Mouse (Mus musculus): ENCODE data around the gene Nop9. TPM values are rescaled to one million over a fixed set of nuclear protein-coding genes. Genes with fewer than 3 reads are reported as not detected.

Gene Nop9
- 10 to 100 TPM; 12.1 to 13.9 TPM for total RNA-seq (2021)
- long read RNA-seq, experiment 1, transcript Nop9-201 (10 exons, 3,694 nt) = major isoform, 43 of 46 reads
- long read RNA-seq, experiment 1, partial matches to known transcripts = 3 of 46 reads
- long read RNA-seq, experiment 1, other reads (novel, unspliced or antisense) = 0 of 46 reads
- long read RNA-seq, experiment 2, transcript Nop9-201 (10 exons, 3,694 nt) = major isoform, 45 of 46 reads
- long read RNA-seq, experiment 2, partial matches to known transcripts = 0 of 46 reads
- long read RNA-seq, experiment 2, other reads (novel, unspliced or antisense) = 1 of 46 reads

- intact Hi-C loops (cut with DNase I; ENCODE audit: low total_unique reads) = loop anchor here (10.0 kb wide), 1 partner anchor 251 kb away; the partner anchor contains the start of gene Carmil3
These were observed at the start of gene Nop9, which contains the start of gene Dhrs1 for GRCm38 (mm10) chr14:55745180-55745860. TSS of gene Nop9 (plus strand) at chr14:55745693. TSS of gene Dhrs1 (minus strand) at chr14:55745690.

DNA sequence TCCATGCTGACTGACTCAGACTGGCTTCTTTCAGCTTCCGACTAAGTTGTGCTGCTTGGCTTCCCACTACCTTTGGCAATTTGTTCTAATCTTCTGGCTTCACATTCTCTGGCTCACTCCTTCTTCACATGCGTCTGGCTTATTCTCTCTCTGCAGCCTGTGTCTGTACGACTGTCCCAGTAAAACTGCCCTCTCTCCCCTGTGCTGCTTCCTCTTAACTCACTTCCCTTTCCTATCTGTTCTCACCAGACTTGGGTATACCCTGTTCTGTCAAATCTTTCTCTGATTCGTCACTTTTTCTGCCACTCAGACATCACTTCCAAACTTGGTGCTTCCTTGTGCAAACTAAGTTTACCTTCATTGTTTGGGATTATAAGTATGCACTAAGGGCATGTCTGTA, 48.3 kb upstream of the Nop9 start:
- no peak for DNase-seq
- intact Hi-C loops (cut with DNase I; ENCODE audit: low total_unique reads) = no loop called here

More at GRCm38 (mm10) chr14:55745180-55745860, at the start of gene Nop9, which contains the start of gene Dhrs1:
- peak; percentile 89 for DNase-seq

DNA sequence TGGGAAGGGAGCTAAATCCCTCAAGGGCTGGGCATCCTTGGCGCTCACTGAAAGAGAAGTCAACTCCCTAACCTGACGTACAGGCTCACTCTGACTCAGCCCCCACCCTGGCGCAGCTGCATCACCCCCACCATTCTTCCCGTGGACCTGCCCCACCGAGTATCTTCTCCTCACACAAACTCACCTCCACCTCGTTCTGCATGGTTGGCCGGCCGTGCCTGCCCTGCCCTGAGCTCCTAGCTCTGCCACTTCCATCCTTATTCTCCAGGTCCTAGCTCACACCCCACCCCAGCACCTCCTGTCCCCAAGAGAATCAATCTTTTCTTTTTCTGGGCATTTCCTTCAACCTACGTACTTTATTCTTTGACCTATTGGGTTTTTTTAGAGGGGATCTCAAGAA, 44.4 kb upstream of the Nop9 start:
- intact Hi-C loops (cut with DNase I; ENCODE audit: low total_unique reads) = no loop called here

GRCm38 (mm10) chr14:55702761-55703160, 42.7 kb upstream of the Nop9 start:
- DNase-seq = no peak
- intact Hi-C loops (cut with DNase I; ENCODE audit: low total_unique reads) = no loop called here

More for the DNA sequence above, 44.4 kb upstream of the Nop9 start:
- DNase-seq = no peak

DNA sequence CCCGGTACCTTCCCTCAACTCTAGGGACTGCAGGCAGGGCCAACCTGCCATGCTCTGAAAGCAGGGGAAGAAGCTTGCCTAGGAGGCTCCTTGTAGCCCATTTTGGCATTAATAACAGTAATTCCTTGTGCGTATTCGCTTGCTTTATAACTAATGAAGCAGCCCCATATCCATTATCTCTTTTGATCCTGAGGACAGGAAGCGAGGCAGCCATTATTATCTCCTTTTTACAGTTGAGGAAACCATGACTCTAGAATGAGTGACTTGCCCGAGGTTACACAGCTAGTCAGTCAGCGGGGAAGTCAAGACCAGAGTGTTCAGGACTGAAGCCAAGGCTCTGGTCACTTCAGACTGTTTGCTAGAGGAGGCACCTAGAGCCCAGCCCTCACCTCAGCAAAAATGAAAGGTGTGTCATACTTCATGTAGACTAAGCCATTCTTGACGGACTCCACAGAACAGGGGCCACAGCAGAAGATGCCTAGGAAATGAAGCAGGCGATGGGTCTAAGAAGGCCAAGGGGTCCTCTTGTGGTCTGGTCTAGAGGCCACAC, 39.4 kb upstream of the Nop9 start:
- no peak for DNase-seq
- intact Hi-C loops (cut with DNase I; ENCODE audit: low total_unique reads) = no loop called here

- intact Hi-C loops (cut with DNase I; ENCODE audit: low total_unique reads) = no loop called here
- no peak for DNase-seq
These were observed 38.1 kb upstream of the Nop9 start for GRCm38 (mm10) chr14:55707397-55707796.

DNA sequence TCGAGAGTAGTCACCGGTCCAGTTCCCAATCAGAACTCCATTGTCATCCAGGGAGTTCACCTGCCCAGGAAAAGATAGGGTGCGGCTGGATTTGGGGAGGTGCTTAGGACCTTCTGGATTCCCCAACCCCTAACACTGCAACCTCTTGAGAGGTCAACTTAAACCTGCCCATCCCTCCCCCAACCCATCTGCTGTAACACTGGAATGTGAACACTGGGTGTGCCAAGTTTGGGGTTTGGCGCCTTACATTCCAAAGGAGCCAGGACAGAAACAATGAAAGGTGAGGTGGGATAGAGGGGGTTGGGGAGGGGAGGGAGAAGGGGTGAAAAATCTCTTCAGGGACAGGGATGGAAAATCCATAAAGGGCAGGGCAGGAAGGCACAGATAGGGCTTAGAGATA, 36.0 kb upstream of the Nop9 start:
- DNase-seq = no peak
- intact Hi-C loops (cut with DNase I; ENCODE audit: low total_unique reads) = no loop called here

GRCm38 (mm10) chr14:55711786-55712185, 33.7 kb upstream of the Nop9 start:
- intact Hi-C loops (cut with DNase I; ENCODE audit: low total_unique reads) = no loop called here
- no peak for DNase-seq

DNA sequence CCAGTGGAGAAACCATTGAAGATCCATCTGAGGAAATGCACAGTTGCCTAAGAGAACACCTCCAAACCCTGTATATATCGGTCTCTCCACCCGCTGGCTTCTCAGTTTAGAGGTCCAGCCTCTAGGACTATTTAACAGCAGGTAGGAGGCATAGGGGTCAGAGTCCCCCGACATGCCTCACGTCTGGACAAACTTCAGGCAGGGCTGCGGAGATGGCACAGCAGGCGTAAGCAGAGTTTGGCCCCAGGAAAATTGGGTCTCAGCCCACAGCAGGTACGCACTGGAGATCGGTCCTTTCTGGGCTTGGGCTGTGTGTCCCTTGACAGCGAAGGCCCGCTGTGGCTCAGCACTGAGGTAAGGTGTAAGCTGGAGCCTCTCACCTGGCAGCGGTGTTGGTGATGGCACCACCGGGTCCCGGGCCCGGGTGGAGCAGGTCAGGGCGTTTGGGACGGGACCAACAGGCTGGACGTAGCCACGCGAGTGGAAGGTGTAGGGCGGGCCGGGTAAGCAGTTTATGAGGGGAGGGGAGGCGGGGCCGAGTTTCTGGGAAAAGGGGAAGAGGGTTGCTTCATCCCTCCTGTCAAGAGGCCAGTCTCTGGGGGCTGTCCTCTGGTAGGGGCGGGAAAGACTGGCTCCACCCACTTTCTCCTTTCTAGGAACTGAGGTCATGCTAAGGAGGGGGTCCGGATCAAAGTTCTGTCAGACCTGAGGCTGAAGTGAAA, 32.3 kb upstream of the Nop9 start:
- intact Hi-C loops (cut with DNase I; ENCODE audit: low total_unique reads) = no loop called here
- DNase-seq = peak; percentile 28

DNA sequence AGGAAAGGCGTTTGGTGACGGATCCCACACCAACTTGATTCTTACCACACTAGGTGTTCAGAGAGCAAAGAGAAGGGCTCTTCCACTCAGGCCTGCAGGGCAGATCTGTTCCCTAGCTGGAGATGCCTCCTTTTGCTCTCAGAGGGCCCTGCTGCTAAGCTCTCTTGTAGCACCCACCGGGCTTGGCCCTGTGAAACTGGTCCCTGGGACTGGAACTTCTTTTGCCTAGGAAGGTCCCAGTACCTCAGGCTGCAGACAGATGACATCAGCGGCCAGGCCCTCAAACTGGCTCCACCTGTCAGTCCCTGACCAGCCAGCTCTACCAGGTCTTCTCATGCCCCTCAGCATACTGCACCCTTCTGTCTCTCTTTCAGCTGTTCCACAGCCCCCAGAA, 31.8 kb upstream of the Nop9 start, which contains the start of gene Tgm1:
TSS of gene Tgm1 (minus strand) at position 198 of the 394 bp plus-strand sequence.
- intact Hi-C loops (cut with DNase I; ENCODE audit: low total_unique reads) = no loop called here
- no peak for DNase-seq

DNA sequence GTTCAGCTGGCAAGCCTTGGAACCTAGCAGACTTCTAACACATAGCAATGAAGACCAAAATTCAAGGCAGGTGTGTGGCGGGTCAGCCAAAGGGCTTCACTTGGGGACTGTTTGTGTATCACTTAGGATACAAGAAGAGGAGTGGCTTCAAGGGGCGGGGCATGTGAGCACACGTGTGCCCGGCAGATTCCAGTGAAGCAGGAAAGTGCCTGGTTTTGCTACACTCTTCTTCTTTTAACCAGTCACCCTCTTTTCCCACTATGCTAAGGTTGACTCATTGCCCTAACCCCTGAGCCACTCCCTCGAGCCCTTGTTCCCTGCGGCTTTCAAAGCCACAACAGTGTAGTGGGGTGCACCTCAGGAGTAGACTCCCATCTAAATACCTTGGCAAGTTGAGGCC, 30.6 kb upstream of the Nop9 start:
- DNase-seq = no peak
- intact Hi-C loops (cut with DNase I; ENCODE audit: low total_unique reads) = no loop called here

GRCm38 (mm10) chr14:55716271-55716670, 29.2 kb upstream of the Nop9 start:
- no peak for DNase-seq

GRCm38 (mm10) chr14:55716884-55717283, 28.6 kb upstream of the Nop9 start:
- intact Hi-C loops (cut with DNase I; ENCODE audit: low total_unique reads) = no loop called here
- DNase-seq = no peak

More at GRCm38 (mm10) chr14:55716271-55716670, 29.2 kb upstream of the Nop9 start:
- intact Hi-C loops (cut with DNase I; ENCODE audit: low total_unique reads) = no loop called here

- no peak for DNase-seq
These were observed 25.8 kb upstream of the Nop9 start for GRCm38 (mm10) chr14:55719737-55720136.

GRCm38 (mm10) chr14:55720666-55721065, 24.8 kb upstream of the Nop9 start:
- DNase-seq = no peak
- intact Hi-C loops (cut with DNase I; ENCODE audit: low total_unique reads) = no loop called here

More at GRCm38 (mm10) chr14:55719737-55720136, 25.8 kb upstream of the Nop9 start:
- intact Hi-C loops (cut with DNase I; ENCODE audit: low total_unique reads) = no loop called here

DNA sequence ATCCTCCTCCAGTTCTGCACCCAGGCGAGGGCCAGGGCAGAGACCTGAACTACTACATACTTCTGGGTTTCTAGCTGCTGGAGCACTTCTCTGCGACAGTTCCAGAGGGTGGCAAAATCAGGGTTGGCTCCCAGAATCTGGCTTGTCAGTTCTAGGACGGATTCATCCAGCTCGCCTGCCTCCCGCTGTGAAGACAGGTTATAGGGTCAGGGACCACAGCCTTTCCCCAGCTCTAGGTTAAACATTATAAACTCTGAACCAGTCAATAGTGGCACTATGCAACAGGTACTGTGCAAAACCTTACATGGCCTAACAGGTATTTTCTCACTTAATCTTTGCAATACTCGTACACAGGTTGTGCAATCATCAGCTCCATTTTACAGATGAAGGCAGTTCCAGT, 24.4 kb upstream of the Nop9 start:
- DNase-seq = no peak
- intact Hi-C loops (cut with DNase I; ENCODE audit: low total_unique reads) = no loop called here

- peak; percentile 90 for DNase-seq
- intact Hi-C loops (cut with DNase I; ENCODE audit: low total_unique reads) = no loop called here
These were observed 23.6 kb upstream of the Nop9 start, which contains the start of gene Rabggta for GRCm38 (mm10) chr14:55721700-55722437. TSS of gene Rabggta (minus strand) at chr14:55722263.

- intact Hi-C loops (cut with DNase I; ENCODE audit: low total_unique reads) = no loop called here
These were observed 23.0 kb upstream of the Nop9 start for GRCm38 (mm10) chr14:55722438-55722945.

GRCm38 (mm10) chr14:55723433-55723832, 22.1 kb upstream of the Nop9 start:
- intact Hi-C loops (cut with DNase I; ENCODE audit: low total_unique reads) = no loop called here
- no peak for DNase-seq

More at GRCm38 (mm10) chr14:55722438-55722945, 23.0 kb upstream of the Nop9 start:
- DNase-seq = no peak

Measured in gastrocnemius, postnatal 14 days (tissue).